Mouse (Mus musculus): ENCODE data around the gene Efcab10.

GRCm38 (mm10) chr12:33411580-33412151 lies 17.0 kb downstream of the Efcab10 start:
- TF ChIP-seq CTCF (IDR thresholded peaks at IDR 0.05) (peak; percentile 56), EP300 (IDR thresholded peaks at IDR 0.05) (no peak)
